Mouse (Mus musculus): ENCODE results near the gene Gm136.
"Not testable (repeated sequence)": the region's sequence is repeated elsewhere in the genome, so short reads cannot be mapped to it uniquely, and the experiment has no call there.

Gene Gm136

GRCm38 (mm10) chr4:34756163-34756562, at the start of gene Gm136:
Gene Gm136 (minus strand): TSS chr4:34756263.
- in situ Hi-C loops (cut with MboI), result no loop called here

GRCm38 (mm10) chr4:34801166-34802034, 45.3 kb upstream of the Gm136 start:
- in situ Hi-C loops (cut with MboI), result no loop called here

GRCm38 (mm10) chr4:34798005-34798404, 41.9 kb upstream of the Gm136 start:
- in situ Hi-C loops (cut with MboI), result no loop called here

- in situ Hi-C loops (cut with MboI), result no loop called here
These were observed 41.4 kb upstream of the Gm136 start for GRCm38 (mm10) chr4:34797294-34797983.

- in situ Hi-C loops (cut with MboI), result no loop called here
These were observed 40.2 kb upstream of the Gm136 start for GRCm38 (mm10) chr4:34796294-34796693.

GRCm38 (mm10) chr4:34786476-34786875, 30.4 kb upstream of the Gm136 start:
- in situ Hi-C loops (cut with MboI), result no loop called here

- in situ Hi-C loops (cut with MboI), result no loop called here
These were observed 29.6 kb upstream of the Gm136 start for GRCm38 (mm10) chr4:34785646-34786045.

GRCm38 (mm10) chr4:34784865-34785264, 28.8 kb upstream of the Gm136 start:
- in situ Hi-C loops (cut with MboI), result no loop called here

- in situ Hi-C loops (cut with MboI), result no loop called here
These were observed 26.7 kb upstream of the Gm136 start for GRCm38 (mm10) chr4:34782730-34783129.

GRCm38 (mm10) chr4:34777677-34778527, 21.8 kb upstream of the Gm136 start, which contains the start of gene Smim8:
Gene Smim8 (minus strand): TSS chr4:34778423.
- in situ Hi-C loops (cut with MboI), result no loop called here

GRCm38 (mm10) chr4:34771652-34772371, 15.7 kb upstream of the Gm136 start:
- in situ Hi-C loops (cut with MboI), result no loop called here

GRCm38 (mm10) chr4:34749236-34749635, 6.8 kb downstream of the Gm136 start:
- in situ Hi-C loops (cut with MboI), result no loop called here

- in situ Hi-C loops (cut with MboI), result no loop called here
These were observed 21.6 kb downstream of the Gm136 start for GRCm38 (mm10) chr4:34734461-34734860.

GRCm38 (mm10) chr4:34733415-34733814, 22.6 kb downstream of the Gm136 start:
- in situ Hi-C loops (cut with MboI), result not testable (repeated sequence)

GRCm38 (mm10) chr4:34729851-34730341, 26.2 kb downstream of the Gm136 start, which contains the start of gene Cfap206:
Gene Cfap206 (minus strand): TSS chr4:34730206.
- in situ Hi-C loops (cut with MboI), result no loop called here

GRCm38 (mm10) chr4:34725710-34726109, 30.4 kb downstream of the Gm136 start:
- in situ Hi-C loops (cut with MboI), result not testable (repeated sequence)

- in situ Hi-C loops (cut with MboI), result no loop called here
These were observed 31.8 kb downstream of the Gm136 start for GRCm38 (mm10) chr4:34724306-34724705.

- in situ Hi-C loops (cut with MboI), result no loop called here
These were observed 32.9 kb downstream of the Gm136 start for GRCm38 (mm10) chr4:34723186-34723585.

GRCm38 (mm10) chr4:34720127-34720895, 35.8 kb downstream of the Gm136 start:
- in situ Hi-C loops (cut with MboI), result no loop called here

GRCm38 (mm10) chr4:34719421-34719820, 36.6 kb downstream of the Gm136 start:
- in situ Hi-C loops (cut with MboI), result no loop called here

Data from mature B cell (primary cell).